Mouse (Mus musculus): Measurements from ENCODE around the gene Rab19. TPM values are rescaled to one million over a fixed set of nuclear protein-coding genes. Genes with fewer than 3 reads are reported as not detected.
A peak's percentile ranks its signal among the peaks of the same experiment; 100 is the strongest.
"Not testable (repeated sequence)": the region's sequence is repeated elsewhere in the genome, so short reads cannot be mapped to it uniquely, and the experiment has no call there.

Gene Rab19
- polyA plus RNA-seq, 1 experiment: 0.90 TPM

- H3K4me3 ChIP-seq (ENCODE audit: low read depth, low read length): no peak overlapping the region
- H3K27ac ChIP-seq (ENCODE audit: insufficient read depth, low read length): peak overlapping the region; percentile 66
- no peak overlapping the region for H3K9ac ChIP-seq (ENCODE audit: low read depth, poor library complexity, severe bottlenecking)
- no peak for TF ChIP-seq CTCF (IDR thresholded peaks at IDR 0.05; ENCODE audit: low read depth, low read length)
- peak; percentile 80 for TF ChIP-seq EP300 (IDR thresholded peaks at IDR 0.05; ENCODE audit: insufficient read depth, low read depth, low read length)
- H3K9me3 ChIP-seq (replicated peaks; ENCODE audit: control insufficient read depth, insufficient read depth, low read length, poor library complexity, severe bottlenecking): no peaks in the 10 kb centered on the region
- no peaks in the 10 kb centered on the region for H3K27me3 ChIP-seq (ENCODE audit: control insufficient read depth, insufficient read depth, low read length, poor library complexity, severe bottlenecking)
- no peaks in the 10 kb centered on the region for H3K36me3 ChIP-seq (ENCODE audit: control insufficient read depth, insufficient read depth, low read length, poor library complexity, severe bottlenecking)
- H3K4me1 ChIP-seq (ENCODE audit: control insufficient read depth, insufficient read depth, low read length): peaks cover 10% of the 10 kb centered on the region
These were observed 54.0 kb downstream of the Rab19 start for GRCm38 (mm10) chr6:39434886-39435492.

GRCm38 (mm10) chr6:39435875-39436274 is 54.9 kb downstream of the Rab19 start:
- Histone ChIP-seq H3K4me3 (ENCODE audit: low read depth, low read length) (no peak overlapping the region), H3K27me3 (ENCODE audit: control insufficient read depth, insufficient read depth, low read length, poor library complexity, severe bottlenecking) (no peaks in the 10 kb centered on the region), H3K9me3 (replicated peaks; ENCODE audit: control insufficient read depth, insufficient read depth, low read length, poor library complexity, severe bottlenecking) (no peaks in the 10 kb centered on the region), H3K27ac (ENCODE audit: insufficient read depth, low read length) (peak overlapping the region; percentile 66), H3K9ac (ENCODE audit: low read depth, poor library complexity, severe bottlenecking) (no peak overlapping the region), H3K4me1 (ENCODE audit: control insufficient read depth, insufficient read depth, low read length) (peaks cover 11% of the 10 kb centered on the region), H3K36me3 (ENCODE audit: control insufficient read depth, insufficient read depth, low read length, poor library complexity, severe bottlenecking) (no peaks in the 10 kb centered on the region)
- TF ChIP-seq POLR2A (IDR thresholded peaks at IDR 0.05; ENCODE audit: insufficient read depth, low read length) (no peak), EP300 (IDR thresholded peaks at IDR 0.05; ENCODE audit: insufficient read depth, low read depth, low read length) (no peak), CTCF (IDR thresholded peaks at IDR 0.05; ENCODE audit: low read depth, low read length) (no peak)

- H3K4me3 ChIP-seq (ENCODE audit: low read depth, low read length); H3K9ac ChIP-seq (ENCODE audit: low read depth, poor library complexity, severe bottlenecking); H3K27me3 ChIP-seq (ENCODE audit: control insufficient read depth, insufficient read depth, low read length, poor library complexity, severe bottlenecking); H3K36me3 ChIP-seq (ENCODE audit: control insufficient read depth, insufficient read depth, low read length, poor library complexity, severe bottlenecking); H3K4me1 ChIP-seq (ENCODE audit: control insufficient read depth, insufficient read depth, low read length); H3K9me3 ChIP-seq (replicated peaks; ENCODE audit: control insufficient read depth, insufficient read depth, low read length, poor library complexity, severe bottlenecking): not testable (repeated sequence)
- H3K27ac ChIP-seq (ENCODE audit: insufficient read depth, low read length): peak overlapping the region; percentile 94
- peak; percentile 88 for TF ChIP-seq EP300 (IDR thresholded peaks at IDR 0.05; ENCODE audit: insufficient read depth, low read depth, low read length)
These were observed 56.5 kb downstream of the Rab19 start for GRCm38 (mm10) chr6:39437519-39437918.

Other genes starting within 250 kb of the Rab19 start
- 14.1 and 17.1 TPM in 2 replicates for gene Kdm7a, start 174.4 kb upstream of the Rab19 start, polyA plus RNA-seq (2011; ENCODE audit: insufficient read depth, insufficient read length, low read depth, missing spikeins)
- 49.6 and 52.7 TPM in 2 replicates for gene Slc37a3, start 3.5 kb upstream of the Rab19 start, polyA plus RNA-seq (2011; ENCODE audit: insufficient read depth, insufficient read length, low read depth, missing spikeins)
- gene Mkrn1, start 39.3 kb downstream of the Rab19 start, polyA plus RNA-seq (2011; ENCODE audit: insufficient read depth, insufficient read length, low read depth, missing spikeins): 350 and 361 TPM in 2 replicates
- 27.5 and 29.8 TPM in 2 replicates for gene Dennd2a, start 176.7 kb downstream of the Rab19 start, polyA plus RNA-seq (2011; ENCODE audit: insufficient read depth, insufficient read length, low read depth, missing spikeins)
- 5.5 and 11.6 TPM in 2 replicates for gene Adck2, start 192.7 kb downstream of the Rab19 start, polyA plus RNA-seq (2011; ENCODE audit: insufficient read depth, insufficient read length, low read depth, missing spikeins)
- gene Gm42420, start 204.6 kb downstream of the Rab19 start, polyA plus RNA-seq (2011; ENCODE audit: insufficient read depth, insufficient read length, low read depth, missing spikeins): not detected in 2 replicates
- 103 and 112 TPM in 2 replicates for gene Ndufb2, start 211.4 kb downstream of the Rab19 start, polyA plus RNA-seq (2011; ENCODE audit: insufficient read depth, insufficient read length, low read depth, missing spikeins)

Data from ES-Bruce4 (cell line).